Mouse (Mus musculus) ovary, adult 18-20 months (tissue): Measurements from ENCODE around the gene Gm4884.
"Not testable (repeated sequence)": the region's sequence is repeated elsewhere in the genome, so short reads cannot be mapped to it uniquely, and the experiment has no call there.

Experiments
- DNase-seq: peaks from one replicate; pipeline ENCODE4 v3.0.0; 2022; ENCODE audit warnings: low spot score, mixed read lengths

The Gm4884 gene

DNA sequence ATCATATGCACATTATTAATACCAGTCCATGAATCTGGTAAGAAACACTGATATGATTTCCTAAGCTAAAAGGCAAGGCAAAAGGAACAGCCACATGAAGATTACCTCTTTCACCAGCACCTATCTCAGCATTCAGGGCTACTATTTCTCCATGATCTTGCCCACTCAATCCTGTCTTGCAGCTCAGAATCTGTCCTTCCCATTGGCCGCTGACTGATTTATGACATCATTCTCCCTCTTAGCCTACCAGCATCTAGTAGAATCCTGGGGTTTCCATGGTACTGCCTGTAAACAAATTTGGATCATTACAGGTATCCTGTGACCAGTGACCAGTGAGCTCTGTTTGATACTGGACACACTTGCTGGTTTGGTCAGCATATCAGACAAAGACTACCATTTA lies at the start of gene Gm4884:
TSS of gene Gm4884 (plus strand) at position 301 of the 400 bp plus-strand sequence.
- DNase-seq, result not testable (repeated sequence)

DNA sequence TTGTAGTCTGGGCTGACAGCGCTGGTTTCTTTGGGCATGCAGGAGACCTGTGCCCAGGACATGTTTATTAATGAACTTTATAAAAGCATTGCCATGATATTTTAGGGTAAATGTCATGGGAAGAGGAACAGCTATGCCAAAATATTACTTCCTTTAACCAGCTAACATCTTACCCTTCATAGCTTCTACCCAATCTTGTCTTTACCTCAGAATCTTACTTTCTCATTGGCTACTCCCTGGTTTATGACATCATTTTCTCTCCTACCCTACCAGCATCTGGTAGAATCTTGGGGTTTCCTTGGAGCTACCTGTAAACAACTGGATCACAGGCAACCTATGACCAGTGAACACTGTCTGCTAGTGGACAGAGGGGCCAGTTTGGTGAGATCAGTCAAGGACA lies 45.3 kb upstream of the Gm4884 start, which contains the start of gene 4930433I11Rik:
TSS of gene 4930433I11Rik (plus strand) at position 301 of the 400 bp plus-strand sequence.
- no peak for DNase-seq

DNA sequence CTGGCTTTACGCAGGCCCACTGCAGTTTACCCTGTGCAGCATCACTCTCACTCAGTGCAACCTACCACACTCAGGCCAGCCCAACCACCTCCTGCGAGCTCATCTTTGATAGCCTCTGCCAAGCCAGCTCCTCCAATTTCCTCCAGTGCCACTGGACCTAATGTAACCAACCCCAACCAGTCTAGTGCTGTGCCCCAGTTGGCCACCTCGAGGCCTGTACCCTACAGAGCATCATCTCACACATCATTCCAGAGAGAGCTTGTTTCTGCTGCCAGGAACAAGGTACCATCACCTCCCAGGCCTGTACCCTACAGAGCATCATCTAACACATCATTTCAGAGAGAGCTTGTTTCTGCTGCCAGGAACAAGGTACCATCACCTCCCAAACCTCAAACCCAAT lies 11.5 kb downstream of the Gm4884 start:
- not testable (repeated sequence) for DNase-seq
